Mouse (Mus musculus): ENCODE data around the gene Pcdh7.

DNA sequence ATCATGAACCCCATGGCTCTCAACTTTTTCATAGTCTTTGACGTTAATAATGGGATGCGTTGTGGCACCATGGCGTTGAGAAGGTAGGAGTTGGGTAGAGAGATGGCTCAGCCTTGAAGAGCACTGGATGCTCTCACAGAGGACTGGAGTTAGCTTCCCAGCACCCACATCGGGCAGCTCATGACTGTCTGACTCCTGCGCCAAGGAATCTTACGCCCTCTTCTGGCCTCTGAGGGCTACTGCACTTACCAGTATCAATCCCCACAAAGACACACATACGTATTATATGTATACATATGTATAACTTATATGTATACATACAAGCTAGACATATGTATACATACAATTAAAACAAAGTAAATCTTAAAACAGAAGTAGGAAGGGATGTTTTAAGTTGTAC lies 51.9 kb downstream of the Pcdh7 start:
- TF ChIP-seq POLR2A (IDR thresholded peaks at IDR 0.05; ENCODE audit: extremely low read depth, insufficient read depth, low read length) (no peak), CTCF (IDR thresholded peaks at IDR 0.05; ENCODE audit: low read depth, low read length) (no peak)

All from liver, adult 2 months (tissue).